Mouse (Mus musculus): ENCODE measurements around the gene D16Ertd472e.
A peak's percentile ranks its signal among the peaks of the same experiment; 100 is the strongest.

The D16Ertd472e gene

DNA sequence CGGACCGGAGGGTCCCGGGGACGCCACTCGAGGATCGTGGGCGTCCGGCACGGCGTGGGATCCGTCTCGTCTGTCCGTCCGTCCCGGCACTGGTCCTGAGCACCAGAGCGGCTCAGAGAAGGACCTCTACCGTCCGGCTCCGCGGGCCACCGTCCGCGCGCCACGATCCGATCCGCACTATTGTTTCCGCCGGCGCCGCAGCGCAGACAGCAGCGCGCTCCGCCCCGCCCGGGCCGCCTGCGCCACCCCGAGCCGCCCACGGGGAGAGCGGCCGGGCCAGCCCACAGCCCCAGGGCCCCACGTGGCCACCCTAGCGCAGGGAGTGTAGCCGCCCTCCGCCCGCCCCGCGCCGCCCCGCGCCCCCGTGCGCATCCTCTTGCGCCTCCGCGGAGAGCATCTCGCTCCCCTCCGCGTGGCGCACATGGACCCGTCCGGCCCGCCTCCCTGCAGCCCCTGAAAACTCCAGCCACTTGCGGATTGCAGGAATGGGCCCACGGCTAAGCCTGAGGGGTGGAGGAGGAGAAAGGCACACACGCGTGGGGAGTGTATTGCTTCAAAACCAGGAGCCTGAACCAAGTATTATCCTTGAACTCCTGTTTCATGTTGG, at the start of gene D16Ertd472e:
Gene D16Ertd472e, minus strand, starts transcription at position 231 of the 607 bp plus-strand sequence.
- DNase-seq (ENCODE audit: low read depth, low spot score), result peak; percentile 73

DNA sequence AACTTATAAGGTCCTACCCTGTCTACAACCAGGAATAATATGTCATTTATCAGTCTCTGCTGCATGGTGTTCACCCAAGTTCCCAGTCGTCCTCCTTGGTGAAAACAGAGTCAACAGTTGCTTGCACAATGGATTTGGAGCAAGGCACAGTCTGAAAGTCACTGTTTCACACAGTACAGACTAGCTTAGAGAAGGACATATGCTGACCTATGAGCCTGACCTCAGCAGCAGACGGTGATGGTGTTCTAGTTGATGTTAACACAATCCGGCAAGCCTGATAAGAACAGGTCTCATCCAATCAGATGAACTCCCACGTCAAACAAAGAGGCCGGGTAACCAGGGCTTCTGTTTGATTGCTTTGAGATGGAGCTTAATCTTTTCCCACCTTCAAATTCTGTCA, 46.2 kb upstream of the D16Ertd472e start:
- DNase-seq (ENCODE audit: low read depth, low spot score), result no peak

DNA sequence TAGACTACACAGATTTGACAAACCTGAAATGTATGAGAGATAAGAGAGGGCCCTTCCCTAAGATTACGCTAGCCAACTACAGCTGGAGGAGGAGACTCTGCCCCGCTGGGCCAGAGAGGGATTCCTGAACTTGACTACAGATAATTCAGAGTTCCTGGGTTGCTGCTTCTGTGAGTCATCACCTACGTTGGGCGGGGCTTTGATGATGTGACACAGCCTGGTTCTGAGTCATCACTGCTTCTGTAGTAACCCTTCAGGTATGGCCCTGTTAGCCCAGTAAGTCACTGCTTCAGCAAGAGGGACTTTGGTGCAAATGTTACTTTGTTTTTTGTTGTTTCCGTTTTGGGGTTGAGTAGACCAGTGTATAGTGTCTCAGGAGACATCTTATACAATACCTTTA, 42.9 kb upstream of the D16Ertd472e start:
- no peak for DNase-seq (ENCODE audit: low read depth, low spot score)

DNA sequence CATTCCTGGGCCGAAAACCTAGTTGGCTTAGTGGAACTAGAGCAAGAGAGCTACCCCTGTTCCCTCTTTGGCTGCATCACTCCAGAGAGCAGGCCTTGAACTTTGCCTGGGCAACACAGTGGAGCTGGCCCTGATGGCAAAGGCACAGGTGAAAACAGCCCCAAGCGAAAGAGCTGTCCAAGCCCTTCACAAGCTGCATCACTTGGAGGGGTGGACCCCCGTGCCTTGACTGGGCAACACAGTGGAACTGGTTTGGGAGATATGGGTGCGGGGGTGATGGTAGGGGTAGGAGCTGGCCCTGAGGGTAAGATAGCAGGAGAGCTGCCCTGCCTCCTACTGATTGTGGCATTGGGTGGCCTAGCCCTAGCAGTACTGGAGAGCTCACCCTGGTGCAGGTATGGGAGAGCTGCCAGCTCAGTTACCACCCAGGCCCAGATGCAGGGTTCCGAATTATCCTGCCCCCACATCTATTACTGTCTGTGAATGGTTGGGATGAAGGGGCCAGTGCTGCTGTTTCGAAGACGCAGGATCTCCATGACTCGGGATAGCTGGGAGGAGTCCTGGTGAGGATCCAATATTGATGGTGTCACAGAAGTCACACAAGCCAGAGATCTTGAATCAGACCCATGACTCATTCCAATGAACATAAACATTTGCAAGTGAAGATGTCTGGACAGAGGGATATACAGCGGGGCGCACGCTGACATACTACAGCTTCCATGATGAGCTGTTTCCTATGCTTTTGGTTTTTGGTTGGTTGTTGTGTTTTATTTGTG, 41.4 kb upstream of the D16Ertd472e start:
- DNase-seq (ENCODE audit: low read depth, low spot score), result no peak

DNA sequence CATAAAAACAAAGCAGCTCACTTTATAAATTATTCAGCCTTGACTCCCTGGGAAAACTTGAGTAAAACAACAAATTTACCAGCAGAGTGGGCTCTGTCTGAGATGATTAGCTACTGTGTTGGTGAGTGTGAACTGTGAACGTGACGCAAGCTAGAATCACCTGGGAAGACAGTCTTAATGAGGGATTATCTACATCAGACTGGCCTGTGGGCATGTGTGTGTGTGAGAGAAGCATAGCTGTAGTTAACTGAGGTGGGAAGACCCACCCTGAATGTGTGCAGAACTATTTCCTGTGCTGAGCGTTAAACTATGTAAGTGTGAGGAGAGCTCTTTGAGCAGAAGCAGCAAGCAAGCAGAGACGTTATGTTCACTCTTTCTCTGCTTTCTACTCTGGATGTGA, 29.7 kb upstream of the D16Ertd472e start:
- no peak for DNase-seq (ENCODE audit: low read depth, low spot score)

DNA sequence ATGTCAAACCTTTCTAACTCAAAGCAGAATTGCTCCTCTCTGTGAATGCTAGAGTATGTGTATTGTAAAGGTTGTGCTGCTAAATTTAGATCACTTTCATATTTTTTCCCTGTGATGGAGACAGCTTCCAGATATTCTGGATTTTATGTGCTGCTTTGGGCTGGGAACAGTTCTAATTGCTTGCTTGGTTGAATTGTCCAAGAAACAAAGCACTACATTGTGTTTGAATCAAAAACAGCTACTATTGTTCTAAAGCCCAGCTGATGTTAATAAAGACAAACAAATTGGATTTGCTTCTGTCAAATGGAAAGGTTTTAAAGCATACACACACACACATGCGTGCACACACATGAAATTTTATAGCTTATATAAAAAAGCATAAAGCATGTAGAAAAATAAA, 22.4 kb upstream of the D16Ertd472e start:
- DNase-seq (ENCODE audit: low read depth, low spot score), result no peak

DNA sequence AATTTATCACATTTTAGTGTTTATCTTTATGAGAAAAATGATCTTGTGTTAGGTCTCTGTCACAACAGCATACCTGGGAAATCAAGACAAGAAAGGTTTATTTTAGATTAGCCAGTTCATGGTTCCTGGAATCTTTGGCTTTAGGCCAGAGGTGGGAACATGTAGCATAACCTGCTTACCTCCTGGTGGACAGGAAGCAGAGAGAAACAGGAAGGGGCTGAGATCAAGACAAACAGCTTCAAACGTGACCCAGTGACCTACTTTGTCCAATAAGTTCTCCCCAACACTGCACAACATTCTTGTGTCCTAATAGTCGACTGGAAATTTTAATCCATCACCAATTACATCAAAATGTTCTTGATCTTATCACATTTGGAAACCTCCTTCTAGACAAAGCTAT, 19.9 kb upstream of the D16Ertd472e start:
- DNase-seq (ENCODE audit: low read depth, low spot score), result no peak

DNA sequence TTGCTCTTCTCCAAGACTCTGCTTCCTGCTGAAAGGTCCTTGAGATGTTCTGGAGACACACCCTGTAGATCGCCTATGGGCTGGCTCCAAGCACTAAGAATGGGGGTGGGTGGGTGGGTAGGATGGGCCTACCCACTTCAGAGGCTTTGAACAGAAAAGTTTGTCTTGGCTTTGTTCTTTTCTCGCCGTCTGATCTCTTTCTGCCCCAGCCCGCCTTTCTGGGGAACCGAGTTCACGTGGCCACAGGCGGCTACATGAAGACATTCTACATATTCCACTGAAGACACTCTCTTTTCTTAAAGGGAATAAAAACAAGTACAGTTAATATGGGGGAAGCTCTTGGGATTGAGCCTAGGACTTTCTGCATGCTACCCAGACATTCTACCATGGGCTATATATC, 19.3 kb upstream of the D16Ertd472e start:
- no peak for DNase-seq (ENCODE audit: low read depth, low spot score)

DNA sequence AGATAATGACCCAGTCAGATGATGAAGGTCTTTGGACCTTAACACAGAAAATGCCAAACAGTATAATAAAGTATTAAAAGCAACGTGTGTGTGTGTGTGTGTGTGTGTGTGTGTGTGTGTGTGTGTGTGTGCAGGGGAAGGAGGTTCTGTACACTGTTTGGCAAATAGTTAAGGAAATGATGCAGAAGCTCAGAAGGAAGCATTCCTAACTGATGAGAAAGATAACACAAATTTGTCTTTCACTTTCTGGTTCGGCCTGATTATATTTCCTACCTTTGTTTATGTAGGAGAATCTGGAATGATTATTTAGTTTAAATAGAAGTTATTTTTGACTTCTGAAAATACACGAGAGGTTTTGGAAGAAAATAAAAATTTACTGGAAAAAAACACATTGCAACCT, 17.6 kb upstream of the D16Ertd472e start:
- no peak for DNase-seq (ENCODE audit: low read depth, low spot score)

DNA sequence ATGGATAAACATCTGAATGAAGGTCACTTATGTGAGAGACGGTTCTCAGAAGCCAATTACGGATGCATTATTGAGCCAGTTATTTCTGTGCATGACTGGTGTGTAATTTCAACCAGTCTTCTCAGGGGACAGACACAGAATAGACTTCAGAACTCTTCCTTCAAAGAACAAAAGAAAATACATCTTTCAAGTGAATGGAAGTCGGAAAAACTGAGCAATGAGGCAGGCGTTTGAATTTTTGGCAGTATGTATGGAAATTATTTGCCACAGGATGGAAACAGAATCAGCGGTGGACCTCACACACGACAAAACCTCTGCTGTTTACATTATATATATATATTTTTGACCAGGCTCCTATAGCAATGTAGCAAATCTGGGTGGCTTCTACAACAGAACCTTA, 14.6 kb upstream of the D16Ertd472e start:
- DNase-seq (ENCODE audit: low read depth, low spot score), result no peak

DNA sequence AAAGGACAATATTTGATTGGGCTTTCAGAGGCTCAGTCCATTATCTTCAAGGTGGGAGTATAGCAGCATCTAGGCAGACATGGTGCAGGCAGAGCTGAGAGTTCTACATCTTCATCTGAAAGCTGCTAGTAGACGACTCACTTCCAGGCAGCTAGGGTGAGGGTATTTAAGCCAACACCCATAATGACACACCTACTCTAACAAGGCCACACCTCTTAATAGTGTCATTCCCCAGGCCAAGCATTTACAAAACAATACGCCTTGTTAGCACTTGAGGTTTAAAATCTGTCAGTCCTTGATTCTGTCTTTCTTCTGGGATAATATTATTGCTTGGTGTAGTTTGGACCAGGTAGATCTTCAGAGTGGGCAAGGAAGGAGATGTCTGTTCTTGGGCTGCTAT, 12.3 kb upstream of the D16Ertd472e start:
- no peak for DNase-seq (ENCODE audit: low read depth, low spot score)

DNA sequence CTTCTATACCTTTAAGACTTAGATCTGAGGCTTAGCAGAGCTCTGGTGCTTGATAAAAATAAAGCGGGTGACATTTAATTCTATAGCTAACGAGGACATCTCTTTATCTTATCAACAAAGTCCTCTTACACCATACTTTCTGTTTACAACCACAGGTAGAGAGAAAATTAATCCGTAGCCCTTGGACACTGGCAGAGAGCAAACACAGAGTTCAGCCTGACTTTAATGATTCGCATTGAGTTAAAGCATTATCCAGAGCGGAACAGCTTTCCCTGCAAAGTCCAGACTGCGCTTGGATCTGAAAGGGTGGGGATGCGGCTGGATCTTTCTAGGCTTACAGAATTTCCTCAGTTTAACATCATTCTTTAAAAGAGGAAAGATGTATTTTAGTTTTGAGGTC, 10.1 kb upstream of the D16Ertd472e start:
- no peak for DNase-seq (ENCODE audit: low read depth, low spot score)

DNA sequence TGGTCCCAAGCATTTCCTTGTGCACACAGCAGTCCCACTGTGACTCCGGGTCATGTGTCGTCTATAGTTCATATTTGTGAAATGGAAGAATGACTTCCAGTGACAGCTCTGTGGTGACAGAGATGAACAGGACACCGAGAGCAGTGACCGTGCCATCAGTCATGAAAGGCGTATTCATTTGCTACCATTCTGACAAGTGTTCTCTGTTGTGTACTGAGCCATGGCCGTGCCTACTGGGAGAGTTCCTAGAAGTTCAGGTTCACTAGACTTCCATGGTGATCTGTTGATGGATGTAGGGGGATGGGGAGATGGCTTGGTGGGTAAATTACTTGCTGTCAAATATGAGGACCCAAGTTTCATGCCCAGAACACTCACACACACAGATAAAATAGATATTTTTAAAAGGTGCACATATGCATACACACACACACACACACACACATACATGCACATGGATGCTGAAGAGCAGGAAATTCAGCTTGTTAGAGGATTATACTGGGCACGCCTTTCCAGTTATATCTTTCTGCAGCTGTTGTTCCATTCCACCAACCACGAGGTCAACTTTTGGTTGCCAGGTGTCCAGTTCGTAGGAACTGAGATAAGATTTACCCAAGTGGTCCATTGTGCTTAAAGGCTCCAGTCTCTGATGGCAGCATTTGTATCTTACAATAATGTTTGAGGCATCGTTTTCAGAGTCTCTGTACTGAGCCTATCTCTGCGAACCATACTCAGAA, 9.3 kb upstream of the D16Ertd472e start:
- no peak for DNase-seq (ENCODE audit: low read depth, low spot score)

DNA sequence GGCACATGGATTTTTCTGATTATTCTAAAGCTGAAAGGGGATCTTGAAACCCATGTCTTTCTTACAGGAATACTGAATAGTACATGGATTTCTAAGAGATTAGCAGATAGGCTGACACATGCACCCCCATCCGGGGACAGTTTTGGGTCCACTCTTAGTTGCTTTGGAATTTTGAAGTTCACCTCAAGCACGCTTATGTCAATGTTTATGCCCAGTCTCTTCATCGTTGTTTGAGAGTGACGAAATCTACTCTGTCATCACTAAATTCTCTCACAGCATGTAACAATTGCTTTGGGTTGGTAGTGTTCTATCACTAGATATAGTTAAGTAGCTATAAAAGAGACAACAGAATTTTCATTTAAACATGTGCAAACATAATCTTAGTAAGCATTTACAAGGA, 8.7 kb upstream of the D16Ertd472e start:
- no peak for DNase-seq (ENCODE audit: low read depth, low spot score)

DNA sequence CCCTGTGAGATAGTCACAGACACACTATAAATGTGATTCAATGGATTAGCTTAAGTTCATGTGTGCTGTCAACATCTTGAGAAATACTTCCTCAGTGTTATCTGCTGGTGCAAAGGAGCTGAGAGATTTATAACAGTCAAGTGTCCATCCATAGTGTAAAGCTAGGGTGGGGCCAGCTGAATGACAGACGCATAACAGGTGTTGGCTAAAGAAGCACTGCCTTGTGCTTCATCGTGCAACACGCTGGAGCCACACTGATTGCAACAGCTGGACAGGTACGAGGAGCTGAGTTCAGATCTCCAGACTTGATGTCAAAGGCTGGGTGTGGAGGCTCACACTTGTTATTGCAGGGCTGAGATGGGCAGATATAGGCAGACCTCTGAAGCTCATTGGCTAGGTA, 7.5 kb upstream of the D16Ertd472e start:
- no peak for DNase-seq (ENCODE audit: low read depth, low spot score)

DNA sequence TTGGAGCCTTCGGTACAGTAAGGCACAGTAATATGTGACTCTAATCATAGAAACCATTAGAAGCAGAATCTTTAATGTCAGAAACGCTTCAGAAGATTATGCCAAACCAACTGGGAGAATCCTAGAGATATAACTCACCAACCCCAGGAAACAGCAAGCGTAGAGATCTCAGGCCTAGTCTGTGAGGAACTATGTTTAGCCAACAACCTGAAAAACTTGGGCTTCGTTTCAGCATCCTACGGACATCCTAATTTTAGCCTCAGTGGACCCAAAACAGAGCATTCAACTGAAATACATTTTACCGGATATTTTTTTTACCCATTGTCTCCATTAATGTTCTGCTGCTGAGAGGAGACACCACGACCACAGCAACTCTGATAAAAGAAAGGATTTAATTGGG, 3.9 kb upstream of the D16Ertd472e start:
- no peak for DNase-seq (ENCODE audit: low read depth, low spot score)

DNA sequence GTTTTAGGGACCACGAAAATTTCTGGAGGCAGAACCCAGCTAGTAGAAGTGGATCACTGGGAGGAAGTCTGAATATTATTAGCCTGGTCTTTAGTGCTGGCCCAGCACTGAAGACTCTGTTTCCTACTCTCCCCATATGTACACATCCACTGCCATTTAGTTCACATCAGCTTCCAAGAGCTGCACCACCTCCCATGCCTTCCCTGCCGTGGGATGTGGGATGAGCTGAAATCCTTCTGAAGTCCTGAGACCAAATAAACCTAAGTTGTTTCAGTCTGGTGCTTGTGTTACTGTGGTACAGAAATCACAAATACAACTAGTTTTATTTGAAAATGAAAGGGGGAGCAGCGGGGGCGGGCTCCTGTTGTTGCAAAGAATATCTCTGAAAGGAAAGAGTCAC, 2.9 kb upstream of the D16Ertd472e start:
- DNase-seq (ENCODE audit: low read depth, low spot score), result no peak

DNA sequence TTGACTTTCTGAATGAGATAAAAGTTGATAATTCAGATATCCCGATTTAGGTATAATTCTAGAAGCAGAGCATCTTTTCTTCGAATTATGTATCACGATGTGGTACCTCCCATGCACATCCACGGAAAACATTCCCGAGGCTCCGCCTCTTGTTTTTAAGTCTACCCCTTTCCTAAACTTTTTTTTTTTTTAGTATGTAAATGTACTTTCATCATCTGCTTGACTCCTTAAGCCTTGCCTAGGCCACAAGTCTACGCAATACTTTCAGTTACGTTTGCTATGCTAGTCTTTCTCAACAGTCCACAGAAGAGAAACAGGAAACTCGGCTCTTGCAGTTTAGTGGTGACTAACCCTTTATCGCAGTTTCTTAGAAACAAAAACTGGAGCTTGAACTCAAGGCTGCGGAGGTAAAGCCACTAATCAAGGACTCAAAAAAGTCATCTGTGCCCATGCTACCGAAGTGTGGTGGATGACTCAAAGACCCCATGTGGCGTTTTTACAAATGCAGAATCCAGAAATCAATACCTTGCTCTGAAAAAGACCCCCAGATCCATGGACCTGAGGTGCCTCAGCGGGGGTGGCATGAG, 670 bp upstream of the D16Ertd472e start:
- peak; percentile 55 for DNase-seq (ENCODE audit: low read depth, low spot score)

DNA sequence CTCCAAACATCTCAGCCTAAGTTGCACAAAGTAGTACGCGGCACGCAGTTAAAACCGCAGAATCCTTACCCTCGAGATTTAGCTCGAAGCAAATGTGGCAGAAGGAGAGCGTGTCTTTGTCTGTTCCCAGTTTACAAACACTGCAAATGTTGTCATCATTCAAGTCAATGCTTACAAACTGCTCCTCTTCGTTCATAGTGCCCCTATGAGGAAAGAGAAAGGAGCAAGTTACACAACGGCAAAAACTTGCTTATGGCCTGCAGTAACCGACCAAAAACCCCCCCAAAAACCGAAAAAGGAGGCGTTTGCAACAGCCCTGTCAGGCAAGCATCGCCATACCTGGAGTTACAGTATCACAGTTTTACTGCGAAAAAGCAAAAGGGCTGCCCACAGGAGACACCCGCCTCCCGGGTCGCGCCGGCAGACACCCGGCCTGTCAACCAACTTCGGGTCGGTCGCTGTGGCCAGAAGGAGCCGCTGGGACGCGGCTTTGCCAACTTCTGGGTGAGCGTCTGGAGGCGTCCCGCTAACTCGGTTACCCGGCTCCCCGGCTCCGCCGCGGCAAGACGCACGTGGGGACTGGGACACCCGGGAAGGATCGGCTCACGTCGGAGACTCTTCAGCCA, 543 bp downstream of the D16Ertd472e start:
- DNase-seq (ENCODE audit: low read depth, low spot score), result peak; percentile 69

DNA sequence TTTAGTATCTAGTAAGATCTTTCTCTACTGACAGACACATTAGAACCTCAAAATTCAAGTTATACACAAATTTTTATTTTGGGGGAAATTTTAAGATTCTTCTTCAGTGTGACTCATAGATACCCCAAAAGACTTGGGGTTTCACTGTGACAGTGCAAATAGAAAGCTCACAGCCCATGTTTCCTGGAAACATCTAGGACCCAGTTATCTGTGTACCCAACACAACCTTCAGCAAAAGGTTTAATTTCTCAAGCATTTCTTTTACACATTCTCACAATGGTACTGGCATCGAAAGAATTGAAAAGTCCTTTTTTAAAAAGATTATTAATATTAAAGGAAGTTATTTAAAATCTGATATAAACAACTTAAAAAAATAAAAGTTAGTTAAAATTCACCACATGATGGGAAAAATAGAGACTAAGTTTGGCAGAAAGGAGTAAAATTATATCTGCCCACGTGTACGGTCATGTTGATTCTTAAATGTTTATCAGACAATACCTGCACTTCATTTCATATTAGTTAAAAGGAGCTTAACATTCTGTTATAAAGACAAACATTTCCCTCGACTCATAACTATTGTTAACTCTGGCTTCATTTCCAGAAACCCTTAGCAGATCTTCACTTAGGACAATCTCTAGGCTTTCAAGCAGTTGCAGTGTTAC, 1.2 kb downstream of the D16Ertd472e start:
- DNase-seq (ENCODE audit: low read depth, low spot score), result no peak

DNA sequence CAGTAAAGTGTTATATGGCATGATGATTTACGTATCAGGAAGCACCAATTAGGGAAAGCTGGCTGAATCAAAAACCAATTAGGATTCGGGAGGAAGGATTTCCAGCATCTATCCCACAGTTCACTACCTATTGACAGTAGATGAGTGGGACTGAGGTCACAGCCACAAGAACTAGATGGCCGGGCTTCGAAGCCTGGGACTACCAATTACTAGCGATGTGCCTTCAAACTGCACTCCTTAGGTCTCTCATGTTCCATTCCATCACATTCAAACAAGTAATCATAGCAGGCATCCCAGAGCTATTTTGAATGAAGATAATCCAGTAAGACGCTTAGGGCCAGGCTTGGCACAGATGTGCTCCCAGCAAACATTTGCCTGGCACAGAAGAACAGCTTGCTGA, 2.3 kb downstream of the D16Ertd472e start:
- no peak for DNase-seq (ENCODE audit: low read depth, low spot score)

Data from A20 (cell line).